Mouse (Mus musculus) NIH3T3 (cell line): Measurements from ENCODE around the gene Maats1.

Experiments
- DNase-seq: peaks from one replicate; pipeline ENCODE4 v3.0.0-alpha.2; 2012; ENCODE audit warnings: low read depth

Gene Maats1

DNA sequence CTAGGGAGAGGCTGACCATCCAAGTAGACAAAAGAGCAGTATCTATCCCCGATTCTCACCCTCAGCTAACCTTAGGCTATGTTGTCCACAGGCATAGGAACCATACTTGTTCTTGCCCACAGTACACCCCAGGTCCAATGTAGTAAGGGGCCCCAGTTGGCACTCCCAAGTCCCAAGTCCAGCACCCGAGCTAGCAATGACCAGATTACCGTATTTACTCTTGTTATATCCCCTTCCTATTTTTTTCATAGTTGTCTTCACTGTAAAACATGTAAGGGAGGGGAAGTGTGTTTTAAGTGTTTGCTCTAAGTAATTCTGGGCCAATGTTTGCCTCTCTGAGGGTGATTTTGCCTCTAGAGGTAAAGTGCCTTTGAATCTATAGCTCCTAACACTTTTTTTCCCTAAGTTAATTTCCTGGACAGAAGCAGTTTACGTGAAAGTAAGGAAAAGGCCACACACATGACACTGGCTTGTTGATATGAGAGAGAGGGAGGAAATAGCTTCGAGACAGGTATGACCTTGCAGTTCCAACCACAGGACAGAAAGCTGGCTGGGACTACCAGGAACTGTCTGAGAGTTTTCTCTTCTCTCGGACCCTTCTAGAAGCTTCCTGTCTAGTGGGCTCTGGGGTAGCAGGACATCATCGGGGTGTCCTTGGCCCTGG is 47.1 kb downstream of the Maats1 start, which contains the start of gene Nr1i2:
Nr1i2 (minus strand) TSS at position 140 of the 664 bp plus-strand sequence.
- DNase-seq: no peak

DNA sequence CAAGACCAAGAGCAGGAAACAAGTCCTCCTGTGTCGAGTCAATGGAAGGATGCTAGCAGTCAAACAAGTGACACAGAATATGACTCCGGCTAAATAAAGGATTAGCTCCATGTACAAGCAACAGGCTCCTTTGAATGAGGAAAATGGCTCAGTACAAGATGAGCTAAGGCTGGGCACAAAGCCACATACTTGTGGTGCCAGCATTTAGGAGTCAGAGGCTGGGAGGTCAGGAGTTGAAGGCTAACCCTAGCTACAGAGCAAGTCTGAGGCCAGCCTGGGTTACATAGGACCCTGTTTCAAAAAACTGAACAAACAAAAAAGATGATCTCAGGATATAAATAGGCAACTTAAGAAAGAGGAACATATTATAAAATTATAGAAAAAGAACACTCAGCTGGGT is 51.8 kb downstream of the Maats1 start:
- no peak for DNase-seq

DNA sequence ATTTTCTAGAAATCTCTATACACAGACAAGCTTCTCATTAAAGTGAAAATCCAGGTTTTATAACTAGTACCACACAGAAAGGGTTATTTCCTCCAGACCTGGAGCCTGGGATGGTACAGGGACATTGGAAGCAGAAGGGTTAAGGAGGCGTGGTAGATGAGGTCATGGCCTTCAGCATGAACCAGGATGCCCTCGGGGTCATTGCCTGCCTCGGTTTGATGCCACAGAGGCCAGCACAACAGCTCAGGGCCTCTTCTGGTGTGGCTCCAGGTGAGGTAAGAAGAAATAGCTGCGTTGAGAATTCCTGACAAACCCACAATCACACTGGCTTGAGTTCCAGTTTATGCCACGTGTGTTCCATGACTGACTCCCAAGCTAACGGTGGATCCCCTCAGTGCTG is 53.1 kb downstream of the Maats1 start:
- peak; percentile 26 for DNase-seq

DNA sequence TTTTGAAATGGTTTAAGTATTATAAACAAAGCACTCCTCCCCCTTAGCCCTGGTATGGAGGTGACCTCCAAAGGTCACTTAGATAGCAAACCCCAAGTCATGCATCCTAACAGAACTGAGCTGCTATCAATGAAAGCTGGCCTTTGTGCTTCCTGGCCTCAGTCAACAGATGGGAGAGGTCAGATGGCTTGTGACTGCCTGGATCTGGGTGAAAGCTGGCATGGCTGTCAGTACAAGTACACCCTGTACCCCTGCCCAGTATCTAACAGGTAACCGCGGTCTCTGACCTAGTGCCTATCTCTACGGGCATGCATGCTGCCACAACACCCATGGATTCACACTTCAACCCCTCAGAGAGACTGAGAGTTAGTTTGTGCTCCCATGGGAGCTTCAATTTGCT is 54.2 kb downstream of the Maats1 start:
- DNase-seq: no peak

DNA sequence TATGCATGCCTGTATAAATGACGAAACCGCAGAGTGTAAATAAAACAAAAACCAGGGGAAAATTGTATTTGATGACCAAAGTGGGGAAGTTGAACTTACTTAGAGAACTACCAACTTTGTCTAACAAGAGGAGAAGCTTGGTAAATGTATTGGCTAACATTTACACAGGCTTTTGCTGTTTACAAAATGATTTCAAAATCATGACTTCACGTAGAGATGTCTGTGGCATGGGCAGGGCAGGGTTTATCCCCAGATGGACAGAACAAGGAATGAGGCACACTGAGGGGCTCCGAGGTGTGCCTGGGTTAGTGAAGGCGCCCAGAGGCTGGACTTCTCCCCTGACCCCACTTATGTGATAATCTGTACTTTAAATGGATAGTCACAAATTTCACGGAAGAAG is 54.6 kb downstream of the Maats1 start:
- no peak for DNase-seq

DNA sequence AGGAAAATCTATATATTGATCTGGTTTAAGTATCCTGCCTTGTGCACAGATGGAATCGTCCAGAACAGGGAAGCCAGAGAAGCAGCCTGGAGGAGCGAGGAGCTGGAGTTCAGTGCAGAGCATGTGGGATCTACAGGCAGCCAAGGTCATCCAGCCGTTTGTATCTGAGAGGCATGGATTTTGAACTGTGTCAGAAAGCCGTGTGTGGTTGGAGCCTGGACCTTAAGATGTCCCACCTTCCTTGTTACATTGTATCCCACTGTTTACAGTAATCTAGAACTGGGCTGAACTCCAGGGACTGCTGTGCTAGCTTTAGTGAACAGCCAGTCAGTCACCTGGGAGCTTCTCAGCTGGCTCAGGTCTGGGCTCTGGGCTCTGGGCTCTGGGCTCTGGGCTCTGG is 55.4 kb downstream of the Maats1 start:
- DNase-seq: no peak

DNA sequence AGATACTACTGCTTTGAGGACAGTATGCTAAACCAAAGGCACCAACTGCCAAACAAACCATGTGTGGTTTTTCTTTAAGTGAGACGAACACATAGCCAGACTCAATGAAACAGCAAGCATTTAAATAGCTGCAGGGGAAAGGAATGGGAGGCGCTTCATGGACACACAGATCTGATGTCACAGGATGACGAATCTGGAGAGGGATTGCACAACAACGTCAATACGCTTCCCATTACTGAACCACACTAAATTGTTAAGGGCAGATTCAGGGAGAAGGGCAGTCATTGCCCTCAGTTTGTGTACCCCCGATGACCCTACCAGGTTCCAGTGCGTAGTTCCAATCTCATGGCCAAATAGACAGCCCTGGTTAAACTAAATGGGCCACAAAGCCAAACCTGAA is 56.1 kb downstream of the Maats1 start:
- DNase-seq: peak; percentile 71

DNA sequence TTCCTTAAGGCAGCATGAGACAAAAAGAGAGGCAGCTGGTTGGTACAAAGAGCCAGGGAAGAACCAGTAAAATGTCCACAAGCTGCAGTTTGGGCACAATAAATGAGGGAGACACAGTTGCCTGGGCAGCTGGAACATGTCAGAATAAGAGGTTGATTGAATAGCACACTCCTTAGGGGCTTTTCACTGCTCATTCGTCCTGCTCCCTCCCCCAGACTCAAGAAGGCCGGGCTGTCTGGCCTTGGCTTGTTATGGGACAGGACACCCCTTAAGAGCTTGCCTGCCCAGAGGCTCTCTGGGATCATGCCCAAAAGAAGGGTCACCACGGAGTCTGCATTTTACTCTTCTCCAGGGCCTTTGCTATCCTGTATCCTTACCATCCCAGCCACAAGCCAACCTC is 58.6 kb downstream of the Maats1 start:
- no peak for DNase-seq

DNA sequence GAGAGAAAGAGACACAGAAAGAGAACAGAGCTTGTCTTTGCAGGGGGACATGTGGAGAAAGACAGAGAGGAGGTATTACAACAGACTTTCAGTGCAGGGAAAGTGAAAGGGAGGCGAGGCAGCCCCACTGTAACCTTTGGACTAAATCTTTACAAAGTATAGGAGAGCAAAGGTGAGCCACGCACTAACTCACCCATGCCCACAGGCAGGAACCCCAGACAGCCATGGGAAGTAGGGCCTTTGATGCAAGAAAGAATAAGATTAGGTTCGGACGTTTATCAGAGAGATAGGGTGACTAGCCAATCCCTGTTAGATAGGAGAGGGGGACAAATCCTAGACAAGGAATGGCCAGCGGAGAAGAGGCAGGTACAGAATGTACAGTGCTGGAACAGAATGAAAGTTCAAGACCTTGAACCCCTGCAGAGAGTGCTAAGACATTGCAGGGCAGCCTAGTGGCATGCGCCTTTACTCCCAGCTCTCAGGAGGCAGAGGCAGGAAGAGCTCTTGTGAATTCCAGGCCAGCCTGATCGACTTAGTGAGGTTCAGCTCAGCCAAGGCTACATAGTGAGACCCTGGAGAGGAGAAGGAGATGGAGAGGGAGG is 59.3 kb downstream of the Maats1 start:
- no peak for DNase-seq

DNA sequence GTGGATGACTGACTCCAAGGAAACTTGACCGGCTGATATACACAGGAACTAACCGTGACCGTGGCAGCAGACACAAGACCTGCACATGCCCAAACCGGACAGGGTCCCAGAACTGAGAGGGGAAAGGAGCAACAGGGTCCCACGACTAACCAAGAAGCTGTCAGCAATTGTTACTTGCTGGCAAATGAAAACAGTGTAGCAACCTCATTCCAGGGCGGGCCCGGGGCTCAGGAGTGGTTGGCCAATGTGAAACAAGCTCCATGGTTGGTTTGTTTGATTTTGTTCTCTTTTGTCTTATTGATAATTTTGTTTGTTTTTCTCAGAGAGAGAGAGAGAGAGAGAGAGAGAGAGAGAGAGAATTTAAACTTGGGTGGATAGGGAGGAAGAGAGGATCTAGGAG is 61.0 kb downstream of the Maats1 start:
- DNase-seq: no peak

DNA sequence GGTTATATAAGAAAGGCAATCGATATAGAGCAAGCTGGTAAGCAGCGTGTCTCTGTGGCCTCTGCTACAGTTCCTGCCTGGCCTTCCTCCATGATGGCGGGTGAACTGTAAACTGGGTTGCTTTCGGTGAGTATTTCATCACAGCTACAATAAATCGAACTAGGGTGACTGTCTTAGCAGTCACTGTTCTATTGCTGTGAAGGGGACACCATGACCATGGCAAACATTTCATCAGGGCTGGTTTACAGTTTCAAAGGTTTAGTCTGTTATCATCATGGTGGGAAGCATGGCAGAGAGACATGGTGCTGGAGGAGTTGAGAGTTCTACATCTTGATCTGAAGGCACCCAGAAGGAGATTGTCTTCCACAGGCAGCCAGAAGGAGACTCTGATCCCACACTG is 62.1 kb downstream of the Maats1 start:
- no peak for DNase-seq

DNA sequence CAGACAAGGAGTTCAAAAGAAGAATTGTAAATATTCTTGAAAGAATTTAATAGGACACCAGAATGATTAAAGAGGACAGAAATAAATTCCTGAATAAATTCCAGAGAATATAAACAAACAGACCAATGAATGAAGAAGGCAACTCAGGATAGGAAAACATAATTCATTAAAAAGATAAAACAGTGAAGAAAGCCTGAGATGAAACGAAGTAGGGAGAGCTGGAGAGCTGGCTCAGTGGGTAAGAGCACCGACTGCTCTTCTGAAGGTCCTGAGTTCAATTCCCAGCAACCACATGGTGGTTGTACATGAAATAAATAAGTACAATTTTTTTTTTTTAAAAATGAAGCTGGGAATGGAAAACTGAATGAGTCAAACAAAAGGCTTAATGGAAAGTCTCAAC is 67.2 kb downstream of the Maats1 start:
- DNase-seq: no peak

DNA sequence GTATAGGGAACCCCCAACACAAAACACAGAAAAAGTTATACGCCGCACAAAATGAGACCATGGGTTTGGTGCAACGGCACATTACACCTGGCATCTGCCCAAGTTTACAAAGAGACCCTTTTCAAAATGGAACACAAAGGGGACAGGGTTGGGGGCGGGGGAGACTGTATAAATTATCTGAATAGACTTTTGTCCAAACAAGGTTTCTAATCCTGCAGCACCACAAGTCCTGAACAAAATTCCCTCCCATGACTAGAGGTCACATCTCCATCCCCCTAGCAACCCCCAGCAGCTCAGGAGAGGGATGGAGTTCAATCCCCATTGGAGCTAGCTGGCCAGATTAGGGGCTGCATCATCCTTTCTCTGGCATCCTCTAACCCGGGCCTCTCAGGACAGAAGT is 69.5 kb downstream of the Maats1 start:
- no peak for DNase-seq

DNA sequence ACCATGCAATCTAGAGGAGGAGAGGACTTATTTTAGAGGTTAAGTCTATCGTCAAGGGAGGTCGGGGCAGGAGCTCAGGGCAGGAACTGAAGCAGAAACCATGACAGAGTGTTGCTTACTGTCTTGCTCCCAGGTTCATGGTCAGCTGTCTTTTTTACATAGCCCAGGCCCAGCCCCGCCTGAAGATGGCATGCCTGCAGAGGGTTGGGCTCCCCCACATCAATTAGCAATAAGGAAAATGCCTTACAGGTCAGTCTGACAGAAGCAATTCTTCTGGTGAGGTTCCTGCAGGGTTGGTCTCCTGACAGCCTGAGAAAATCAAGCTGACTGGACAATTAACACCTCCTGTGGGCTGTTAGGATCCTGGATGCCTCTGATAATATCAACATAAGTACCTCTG is 70.3 kb downstream of the Maats1 start:
- no peak for DNase-seq

DNA sequence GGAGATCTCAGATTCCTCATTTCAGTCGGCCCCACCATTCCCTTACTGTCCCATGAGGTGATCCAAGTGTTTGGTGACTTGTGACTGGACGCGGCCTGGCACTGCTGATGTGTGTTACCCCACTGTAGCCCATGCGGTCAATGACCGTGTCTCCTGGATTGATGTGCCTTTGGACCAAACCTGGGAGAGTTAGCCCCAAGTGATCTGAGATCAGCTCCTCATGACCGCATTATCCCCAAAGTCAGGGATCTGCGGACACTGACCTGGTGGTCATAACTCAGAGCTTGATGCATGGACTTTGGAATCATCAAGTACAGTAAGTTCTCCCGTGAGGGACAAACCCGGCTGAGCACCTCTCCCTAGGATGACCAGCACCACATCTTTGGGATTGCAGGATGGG is 86.0 kb downstream of the Maats1 start:
- no peak for DNase-seq

DNA sequence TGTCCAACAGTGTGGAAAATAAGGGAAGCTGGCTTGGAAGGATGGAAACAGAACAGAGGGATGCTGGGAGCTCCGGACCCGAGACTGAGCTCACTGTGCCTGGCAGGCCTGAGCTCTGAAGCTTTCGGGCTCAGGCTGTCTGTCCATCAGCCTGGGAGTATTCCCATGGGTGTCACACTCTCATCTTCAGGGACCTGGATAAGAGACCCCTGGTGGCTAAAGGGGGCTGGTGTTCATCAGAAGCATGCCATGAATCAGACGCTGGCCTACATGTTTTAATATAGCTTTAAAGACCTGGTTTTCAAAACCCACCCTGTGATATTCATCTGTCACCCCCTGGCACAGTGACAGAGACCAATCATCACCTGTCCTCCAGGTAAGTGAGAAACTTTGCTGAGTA is 86.8 kb downstream of the Maats1 start:
- no peak for DNase-seq

DNA sequence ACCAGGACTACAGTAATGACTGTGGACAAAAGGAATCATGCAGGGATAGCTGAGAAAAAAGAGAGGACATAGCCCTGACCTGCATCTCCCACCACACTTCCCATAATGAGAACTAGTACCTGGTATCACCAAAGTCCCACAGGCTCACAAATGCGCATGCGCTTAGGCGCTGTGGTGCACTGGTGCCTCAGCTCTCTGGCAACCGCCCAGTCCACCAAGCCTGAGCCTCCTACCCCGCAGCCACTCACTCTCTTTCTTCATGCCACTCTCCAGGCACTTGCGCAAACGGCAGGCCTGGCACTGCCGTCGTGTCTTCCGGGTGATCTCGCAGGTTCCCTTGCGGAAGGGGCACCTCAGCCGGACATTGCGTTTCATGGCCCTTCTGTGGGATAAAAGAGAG is 87.9 kb downstream of the Maats1 start:
- DNase-seq: no peak

DNA sequence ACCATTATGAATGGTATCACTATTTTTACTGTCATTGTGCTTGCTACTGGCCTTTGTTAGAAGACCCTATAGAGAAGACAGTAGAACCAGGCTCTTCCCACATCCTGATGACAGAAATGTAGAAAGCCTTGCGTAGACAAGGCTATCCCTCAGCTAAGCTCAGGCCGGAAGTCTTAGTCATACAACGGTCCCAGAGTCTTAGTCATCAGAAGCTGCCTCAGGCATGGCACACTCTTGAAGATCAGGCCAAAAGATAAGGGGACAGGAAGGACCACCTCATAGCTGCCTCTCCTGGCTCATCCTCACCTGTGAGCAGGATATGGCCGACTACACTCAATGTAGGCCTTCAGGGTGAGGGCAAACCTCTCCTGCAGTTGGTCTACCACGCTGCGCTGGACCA is 91.5 kb downstream of the Maats1 start:
- DNase-seq: no peak

DNA sequence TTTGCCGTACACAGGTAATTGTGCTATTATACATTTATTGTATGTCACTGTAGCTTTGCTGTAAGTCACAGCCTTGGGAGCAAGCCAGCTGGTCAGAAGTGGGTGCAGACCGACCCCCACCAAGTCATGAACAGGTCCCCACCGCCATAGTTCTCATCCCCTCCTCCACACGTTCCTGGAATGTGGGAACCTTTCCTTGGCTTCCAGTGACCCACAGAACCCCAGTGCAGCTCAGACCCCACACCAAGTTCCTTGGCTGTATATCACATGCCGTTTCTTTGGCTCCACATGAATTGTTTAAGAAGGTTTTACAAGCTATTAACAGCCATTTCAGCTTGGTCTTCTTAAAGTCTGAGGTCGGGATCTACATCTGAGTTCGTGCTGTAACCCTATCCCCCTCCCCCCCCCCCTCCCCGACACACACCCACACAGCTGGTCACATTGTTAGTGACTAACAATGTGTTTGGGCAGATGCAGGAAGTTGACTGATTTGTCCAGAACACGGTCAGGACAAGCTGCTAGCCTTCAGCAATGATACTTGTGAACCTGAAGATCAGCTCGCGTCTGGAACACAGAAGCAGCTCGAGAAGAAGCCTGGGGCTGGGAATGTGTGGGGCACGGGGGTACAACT is 93.5 kb downstream of the Maats1 start:
- peak; percentile 67 for DNase-seq
